Mouse (Mus musculus): Measurements from ENCODE around the gene Olfr364-ps1.

Gene Olfr364-ps1

DNA sequence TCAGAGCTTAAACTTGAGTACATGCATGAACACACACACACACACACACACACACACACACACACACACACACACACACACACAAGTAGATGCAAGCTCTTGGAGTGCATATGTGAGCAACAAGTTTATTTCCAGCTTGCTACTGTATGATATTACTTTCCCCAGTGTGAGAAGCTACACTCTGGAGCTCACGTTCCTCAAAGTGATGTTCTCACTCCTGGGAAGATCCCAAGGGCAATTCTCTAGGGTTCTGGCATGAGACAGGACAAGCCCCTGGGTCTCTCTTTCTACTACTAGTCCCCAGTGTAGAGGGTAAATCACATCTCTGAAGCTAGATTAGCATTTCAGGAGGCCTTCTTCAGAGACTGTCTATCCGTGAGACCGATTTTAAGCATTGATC lies at the start of gene Olfr364-ps1:
Olfr364-ps1 (plus strand) TSS at position 301 of the 400 bp plus-strand sequence.
- no peak for DNase-seq (ENCODE audit: low read depth, low spot score)

GRCm38 (mm10) chr2:37117810-37118209 lies 21.3 kb upstream of the Olfr364-ps1 start, which contains the start of gene Olfr362:
TSS of gene Olfr362 (minus strand) at chr2:37117910.
- no peak for DNase-seq (ENCODE audit: low read depth, low spot score)

- no peak for DNase-seq (ENCODE audit: low read depth, low spot score)
These were observed 48.8 kb downstream of the Olfr364-ps1 start, which contains the start of gene Olfr365 for GRCm38 (mm10) chr2:37187898-37188297. TSS of gene Olfr365 (plus strand) at chr2:37188198.

Measured in brain, embryonic 18.5 days (tissue).